Mouse (Mus musculus) c-Kit-negative CD71-positive TER-119-positive erythroid progenitor cells, embryonic 14.5 days (primary cell): ENCODE measurements around the gene Zswim8.
A peak's percentile ranks its signal among the peaks of the same experiment; 100 is the strongest.

Source experiments
- DNase-seq: peaks from one replicate; pipeline ENCODE4 v3.0.0-alpha.2; 2013; ENCODE audit warnings: low read depth, low spot score

Zswim8 gene

DNA sequence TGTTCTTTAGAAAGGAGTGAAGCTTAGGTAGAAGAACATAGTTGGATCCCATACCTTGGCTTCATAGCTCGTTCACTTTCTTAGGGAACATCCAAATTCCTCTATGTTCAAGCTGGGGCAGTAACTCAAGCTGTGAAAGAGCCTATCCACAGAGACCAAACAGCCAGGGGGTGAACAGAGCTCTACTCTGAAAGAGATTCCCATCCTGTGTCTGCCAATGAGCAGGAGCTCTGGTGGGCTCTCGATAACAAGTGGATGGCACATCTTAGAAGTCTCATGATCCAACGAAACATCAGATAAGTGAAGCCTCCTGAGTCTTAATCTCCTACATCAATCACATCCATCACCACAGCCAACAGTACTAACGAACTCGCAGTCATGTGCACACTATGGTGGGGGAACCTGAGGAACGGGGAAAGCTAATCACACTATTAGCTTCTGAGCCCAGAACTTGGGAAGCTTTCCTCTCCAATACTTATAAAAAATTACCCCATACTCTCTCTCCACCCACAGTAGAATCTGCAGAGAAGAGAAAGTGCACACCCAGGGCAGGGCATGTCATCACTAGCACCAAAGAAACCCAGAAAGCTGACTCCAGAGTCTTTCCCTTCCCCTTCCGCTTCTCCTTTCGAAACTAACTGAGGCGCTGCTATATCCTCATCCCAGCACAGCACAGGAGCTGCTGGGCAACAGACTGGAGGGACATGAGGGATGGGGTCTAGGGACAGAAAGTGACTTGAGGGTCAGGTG, 23.7 kb downstream of the Zswim8 start:
- DNase-seq, result no peak

DNA sequence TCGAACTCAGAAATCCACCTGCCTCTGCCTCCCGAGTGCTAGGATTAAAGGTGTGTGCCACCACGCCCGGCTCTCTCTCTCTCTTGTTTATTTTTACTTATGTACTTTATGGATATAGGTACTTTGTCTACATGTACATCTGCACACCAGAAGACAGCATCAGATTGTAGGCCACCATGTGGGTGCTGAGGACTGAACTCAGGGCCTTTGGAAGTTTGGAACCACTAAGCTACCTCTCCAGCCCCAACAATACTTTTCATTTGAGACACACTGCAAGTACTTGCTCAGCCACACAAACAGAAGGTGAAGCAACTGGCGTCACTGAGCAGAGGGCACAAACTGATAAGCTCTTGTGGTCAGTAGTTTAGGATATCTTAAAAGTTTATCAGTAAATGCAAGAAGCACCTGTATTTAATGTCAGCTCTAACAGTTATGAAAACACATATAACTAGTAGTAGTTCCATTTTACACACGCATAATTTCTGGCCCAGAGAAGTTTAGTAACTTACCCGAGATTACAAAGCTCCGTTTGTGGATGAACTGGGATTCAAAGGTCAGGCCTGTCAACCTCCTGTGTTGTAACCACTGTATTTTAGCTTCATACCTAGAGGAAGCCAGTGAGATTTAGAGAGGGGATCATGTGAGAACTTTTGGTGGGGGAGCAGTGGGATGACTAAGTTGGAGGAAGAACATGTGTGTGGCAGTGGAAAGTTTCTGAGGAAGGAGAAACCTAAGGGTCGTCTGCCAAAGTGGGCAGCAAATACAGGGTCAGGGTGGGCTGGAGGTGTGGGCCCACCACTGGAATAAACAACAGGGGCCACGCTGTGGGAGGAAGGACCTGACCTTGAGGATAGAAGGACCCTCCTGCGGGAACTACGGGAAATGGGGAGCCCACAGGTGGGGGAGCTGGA, 25.9 kb downstream of the Zswim8 start:
- peak; percentile 55 for DNase-seq

DNA sequence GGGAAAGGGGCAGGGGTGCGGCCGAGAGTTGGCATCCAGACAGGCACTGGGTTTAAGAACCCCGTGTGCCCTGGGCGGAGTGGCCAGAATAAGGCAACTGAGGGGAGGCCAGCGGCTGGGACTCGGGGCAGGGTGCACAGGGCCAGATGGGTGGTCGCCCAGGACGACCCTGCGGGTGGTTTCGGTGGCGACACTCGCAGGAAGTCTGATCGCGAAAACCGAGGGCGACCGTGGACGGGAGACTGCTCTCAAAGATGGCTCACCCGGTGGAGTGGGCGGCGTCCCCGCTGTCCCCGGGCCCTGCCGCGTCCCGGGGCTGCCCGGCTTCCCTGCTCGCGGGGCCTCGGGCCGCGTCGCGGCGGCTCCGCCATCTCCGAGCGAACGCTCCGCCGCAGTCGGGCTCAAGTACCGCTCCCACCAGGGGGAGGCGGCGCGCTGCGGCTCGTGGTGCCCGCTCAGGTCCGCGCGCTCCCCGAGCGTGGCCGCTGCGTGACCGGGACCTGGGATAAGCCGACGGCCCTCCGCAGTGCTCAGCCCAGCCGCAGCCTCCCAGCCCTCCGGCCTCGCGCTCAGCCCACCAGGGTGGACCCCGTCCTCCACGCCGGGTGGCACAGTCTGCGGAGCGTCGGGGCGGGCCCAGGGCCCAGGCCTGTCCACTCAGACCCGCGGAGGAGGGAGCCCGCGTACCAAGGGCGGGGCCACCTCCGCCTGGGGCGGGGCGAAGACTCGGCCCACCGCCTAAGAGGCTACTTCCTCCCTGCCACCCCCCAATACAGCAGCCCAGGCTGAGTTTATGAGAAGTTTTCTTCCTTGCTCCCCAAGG, 26.8 kb downstream of the Zswim8 start, which contains the start of gene Ndst2:
TSS of gene Ndst2 (minus strand) at position 611 of the 823 bp plus-strand sequence.
- DNase-seq, result peak; percentile 85

DNA sequence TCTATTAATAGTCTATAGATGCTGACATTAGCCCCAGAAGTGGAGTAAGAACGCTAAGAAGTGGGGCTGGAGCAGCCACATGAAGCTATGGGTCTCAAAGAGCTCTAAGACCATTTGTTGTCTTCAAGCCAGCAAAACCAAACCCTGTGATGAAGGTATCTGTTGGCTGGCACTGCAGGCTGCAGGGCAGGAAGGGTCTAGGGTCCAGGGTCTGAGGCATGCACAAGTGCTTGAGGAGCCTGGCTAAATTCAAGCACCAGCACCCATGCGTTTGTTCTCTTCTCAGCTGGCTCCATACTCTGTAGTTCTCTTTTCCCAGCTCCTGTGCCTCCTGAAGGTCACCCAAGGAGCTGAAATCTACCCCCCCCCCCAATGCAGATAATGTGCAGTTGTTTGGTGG, 27.7 kb downstream of the Zswim8 start:
- DNase-seq, result no peak

DNA sequence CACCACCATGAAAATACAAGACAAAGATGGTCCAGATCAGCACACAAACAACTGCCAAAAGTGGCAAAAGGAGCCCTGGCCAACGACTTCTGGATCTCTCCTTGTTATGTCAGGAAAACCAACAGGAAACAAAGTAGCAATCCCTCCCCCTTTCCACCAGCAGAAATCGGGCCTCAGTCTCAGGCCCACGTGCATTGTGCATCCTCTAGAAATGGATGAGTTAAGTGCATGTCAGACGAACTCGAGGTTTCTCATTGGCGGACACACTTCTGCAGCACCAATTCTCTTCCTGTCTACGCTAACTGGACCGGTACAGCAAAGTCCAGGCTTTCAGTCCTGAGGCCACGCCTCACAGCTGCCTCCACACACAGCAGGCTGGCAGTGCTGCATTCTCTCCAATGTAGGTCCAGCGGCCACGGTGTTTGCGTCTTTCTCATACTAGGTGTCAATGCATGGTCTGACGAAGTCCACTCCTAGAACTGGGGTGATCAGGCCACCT, 28.6 kb downstream of the Zswim8 start:
- no peak for DNase-seq

DNA sequence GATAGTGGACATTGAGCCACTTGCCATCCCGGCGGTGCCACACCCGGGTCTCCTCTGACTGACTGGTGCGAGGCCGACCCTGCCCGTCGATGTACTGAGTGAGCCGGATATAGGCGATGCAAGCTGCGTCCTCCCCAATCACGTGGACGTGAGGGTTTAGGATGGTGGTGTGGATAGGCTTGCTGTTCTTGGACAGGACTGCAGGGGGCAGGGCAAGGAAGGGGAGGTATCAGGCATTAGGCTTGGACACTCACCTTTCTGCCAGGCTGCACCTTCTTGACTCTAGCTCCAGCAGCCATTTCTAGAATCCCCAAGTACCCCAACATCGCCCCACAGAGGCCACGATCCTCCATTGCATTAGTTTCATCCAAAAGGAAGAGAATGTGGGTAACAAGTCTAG, 30.0 kb downstream of the Zswim8 start:
- DNase-seq, result peak; percentile 40

DNA sequence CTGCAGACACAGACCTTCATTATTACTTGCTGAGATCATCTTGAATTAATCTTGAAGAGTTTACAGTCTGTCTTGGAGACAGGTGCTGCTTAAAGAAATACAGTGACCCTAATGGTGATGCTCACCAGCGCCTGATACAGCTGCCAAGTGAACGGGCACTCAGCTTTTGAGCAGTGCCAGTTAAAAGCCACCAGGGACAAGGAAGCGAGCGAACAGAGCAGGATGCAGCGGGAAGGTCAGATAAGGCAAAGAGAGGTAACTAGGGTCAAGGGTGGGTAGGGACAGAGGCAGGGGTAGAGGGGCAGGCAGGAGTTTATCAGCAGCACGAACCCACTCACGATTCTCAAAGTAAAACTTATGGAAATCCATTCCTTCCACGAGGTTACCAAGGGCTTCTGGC, 31.2 kb downstream of the Zswim8 start:
- DNase-seq, result no peak

DNA sequence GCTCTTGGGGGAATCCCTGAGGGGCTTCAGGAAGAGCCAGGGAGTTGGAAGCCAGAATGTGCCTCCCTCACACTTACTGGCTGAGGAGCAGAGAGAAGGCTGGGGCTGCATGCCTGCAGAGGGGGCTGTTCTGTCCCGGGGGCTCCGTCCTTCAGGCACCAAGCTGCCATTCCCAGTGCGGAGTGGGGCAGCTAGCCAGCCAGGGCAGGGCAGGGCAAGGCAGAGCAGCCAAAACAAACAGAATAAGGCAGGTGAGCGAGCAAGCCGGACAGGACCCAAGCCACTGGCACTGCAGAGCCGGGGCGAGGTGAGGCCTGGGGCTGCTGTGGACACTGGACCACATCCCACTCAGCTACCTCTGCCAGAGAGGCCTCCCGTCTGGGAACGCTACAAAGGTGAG, 33.9 kb downstream of the Zswim8 start:
- no peak for DNase-seq

DNA sequence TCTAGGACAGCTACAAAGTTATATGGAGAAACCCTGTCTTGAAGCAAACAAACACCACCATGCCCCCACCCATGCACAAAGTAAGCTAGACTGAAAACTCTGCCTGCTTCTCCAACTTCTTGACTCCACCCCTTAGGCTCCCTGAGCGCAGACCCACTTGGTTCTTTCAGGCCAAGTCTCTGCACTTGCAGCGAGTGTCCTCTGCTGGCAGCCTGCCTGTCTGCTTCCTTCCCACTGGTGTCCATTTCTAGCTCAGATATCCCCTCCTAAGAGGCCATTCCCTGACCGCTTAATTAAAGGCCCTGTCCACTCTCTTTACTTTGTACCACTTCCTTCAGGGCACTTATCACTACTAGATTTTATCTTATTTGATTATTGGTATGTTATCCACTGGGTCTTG, 36.3 kb downstream of the Zswim8 start:
- DNase-seq, result no peak

DNA sequence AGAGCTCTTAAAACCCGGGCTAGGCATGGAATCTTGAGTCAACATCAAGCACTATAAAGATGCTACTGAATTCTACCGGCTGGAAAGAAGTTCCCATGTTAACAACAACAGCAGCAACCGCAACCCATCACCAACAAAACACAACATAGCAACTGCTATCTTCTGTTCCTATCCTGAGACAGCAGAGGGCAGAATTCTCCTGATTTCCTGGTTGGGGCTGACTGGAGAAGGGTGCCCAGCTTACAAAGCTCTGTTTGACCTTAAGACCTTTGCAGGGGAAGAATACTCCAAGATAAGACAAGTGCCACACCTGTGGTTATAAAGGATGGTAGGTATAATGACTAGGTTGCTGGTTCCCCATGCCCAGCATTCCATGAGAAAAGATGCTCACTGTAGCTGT, 39.6 kb downstream of the Zswim8 start:
- DNase-seq, result no peak

DNA sequence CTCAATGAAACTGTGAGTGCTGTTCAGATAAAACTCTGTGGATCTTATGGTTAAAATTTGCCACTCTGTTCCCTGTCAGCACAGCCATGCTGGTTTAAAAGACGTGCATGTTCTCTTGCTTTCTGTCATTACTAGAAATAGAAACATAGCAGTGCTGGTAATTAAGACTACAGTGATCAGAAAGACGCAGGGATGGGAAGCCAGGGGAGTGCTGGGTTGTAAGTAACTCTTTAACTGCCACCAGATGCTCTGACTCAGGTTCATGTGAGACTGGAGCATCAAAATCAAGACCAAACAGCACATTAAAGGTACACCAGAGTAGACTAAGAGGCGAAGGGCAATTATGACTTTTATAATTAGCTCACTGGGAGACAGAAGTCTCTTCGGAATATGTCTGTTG, 41.0 kb downstream of the Zswim8 start:
- DNase-seq, result no peak

DNA sequence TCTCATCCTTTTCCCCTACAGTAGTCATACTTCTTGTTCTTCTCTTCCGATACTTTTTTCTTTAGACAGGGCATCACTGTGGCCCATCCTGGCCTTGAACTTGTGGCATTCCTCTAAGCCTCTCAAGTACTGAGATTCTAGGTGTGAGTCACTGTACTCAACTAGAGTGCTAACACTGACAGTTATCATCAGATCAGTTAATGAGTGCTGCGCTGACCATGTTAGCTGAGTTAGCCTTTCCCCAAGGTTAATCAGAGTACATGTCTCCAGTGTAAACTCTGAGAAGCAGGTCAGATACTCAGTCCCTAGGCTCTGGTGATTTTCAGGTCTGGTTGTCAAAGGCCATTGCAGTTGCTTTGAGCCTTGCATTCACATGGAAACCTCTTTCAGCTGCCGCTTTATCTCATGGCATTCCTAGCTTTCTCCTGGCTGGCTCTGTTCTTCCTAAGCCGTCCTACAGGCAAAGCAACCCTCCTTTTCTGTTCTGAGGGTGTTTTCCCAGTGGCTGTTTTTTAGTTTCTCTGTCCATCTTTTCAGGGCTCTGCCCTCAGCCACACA, 42.2 kb downstream of the Zswim8 start:
- no peak for DNase-seq

DNA sequence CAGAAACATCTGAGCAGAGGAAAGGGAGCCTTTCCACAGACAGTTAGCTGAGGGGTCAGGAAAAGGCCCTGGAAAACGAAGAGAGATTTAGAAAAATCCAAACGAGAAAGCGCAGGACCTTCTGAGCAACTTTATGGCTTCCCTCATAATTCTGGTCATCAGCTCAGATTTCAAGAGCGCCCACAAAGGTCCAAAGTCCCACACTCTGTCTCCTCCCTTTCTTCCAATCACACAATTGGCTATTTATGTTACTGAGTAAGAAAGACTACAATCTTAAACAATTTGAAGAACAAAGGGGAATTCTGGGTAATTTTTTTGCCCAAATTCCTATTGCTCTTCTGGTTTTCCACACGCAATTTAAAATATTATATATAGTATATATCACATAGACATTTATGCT, 43.2 kb downstream of the Zswim8 start:
- DNase-seq, result no peak

DNA sequence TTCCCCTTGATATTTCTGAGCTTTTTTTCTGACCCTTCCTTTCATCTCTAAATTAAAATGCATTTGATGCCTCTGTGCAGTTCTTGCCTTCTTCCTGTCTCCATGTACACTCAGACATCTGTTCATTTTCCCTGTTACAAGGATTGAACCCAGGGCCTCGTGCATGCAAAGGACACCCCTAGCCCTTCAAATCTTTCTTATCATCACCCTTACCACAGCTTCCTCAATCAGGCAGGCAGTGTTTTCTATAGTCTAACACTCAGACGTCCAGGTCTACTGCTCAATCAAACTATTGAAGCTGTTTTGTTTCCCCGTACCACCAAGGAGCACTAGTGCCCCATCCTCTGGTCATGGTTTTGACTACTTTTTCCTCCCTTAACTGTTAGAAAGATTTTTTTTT, 46.4 kb downstream of the Zswim8 start:
- DNase-seq, result no peak

DNA sequence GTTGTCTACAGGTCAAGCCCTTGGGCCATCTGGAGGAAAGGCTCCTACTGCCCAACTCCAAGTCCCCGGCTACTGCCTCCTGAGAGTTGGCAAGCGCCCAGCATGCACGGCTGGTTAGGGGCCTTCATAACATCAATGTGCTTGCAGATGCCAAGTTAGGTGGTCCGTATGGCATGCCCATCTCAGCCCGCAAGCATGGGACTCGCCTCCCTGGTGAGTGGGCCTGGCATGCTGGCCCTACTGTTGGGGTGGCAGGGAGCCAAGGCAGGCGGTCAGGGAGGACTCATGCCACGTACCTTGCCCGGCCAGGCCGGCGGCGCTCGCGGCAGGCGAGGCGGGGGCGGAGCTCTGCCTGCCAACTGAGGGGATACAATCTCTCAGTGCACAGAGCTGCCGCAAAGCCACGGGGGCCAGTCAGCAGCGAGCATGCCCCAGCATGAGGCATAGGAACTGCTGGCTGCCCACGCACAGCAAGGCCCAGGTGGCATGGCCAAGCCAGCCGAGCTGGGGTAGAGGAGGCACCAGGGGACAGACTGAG, 50.1 kb downstream of the Zswim8 start:
- DNase-seq, result no peak

DNA sequence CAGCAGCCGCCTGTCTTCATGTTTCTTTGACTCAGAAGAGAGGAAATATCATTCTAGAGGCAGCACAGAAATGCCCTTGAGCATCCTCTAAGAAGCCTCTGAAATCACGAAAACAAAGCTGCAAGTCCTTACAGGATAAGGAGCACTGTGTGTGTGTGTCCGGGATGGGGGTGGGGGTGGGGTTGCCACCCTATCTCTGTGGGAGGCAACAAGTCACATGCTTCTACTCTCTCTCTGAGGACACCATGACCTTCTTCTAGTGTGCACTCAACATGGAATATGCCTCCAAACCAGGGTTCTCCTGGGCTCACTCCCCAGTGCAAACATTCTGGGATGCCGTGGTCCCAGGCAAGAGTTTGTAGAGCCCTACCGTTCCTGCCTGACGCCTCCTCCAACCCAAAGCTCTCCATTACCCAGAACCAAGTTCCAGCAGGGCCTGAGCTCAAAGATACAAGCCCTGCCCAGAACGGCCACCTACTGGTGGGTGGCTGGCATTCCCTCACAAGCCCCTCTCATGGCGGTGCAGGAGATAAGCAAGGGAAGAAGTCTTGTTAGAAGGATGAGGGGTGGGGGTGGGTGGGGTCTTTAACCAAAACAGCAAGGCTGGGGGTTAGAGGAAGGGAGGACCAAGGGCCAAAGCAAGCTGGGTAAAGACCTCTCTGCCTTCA, 51.5 kb downstream of the Zswim8 start:
- DNase-seq, result no peak

DNA sequence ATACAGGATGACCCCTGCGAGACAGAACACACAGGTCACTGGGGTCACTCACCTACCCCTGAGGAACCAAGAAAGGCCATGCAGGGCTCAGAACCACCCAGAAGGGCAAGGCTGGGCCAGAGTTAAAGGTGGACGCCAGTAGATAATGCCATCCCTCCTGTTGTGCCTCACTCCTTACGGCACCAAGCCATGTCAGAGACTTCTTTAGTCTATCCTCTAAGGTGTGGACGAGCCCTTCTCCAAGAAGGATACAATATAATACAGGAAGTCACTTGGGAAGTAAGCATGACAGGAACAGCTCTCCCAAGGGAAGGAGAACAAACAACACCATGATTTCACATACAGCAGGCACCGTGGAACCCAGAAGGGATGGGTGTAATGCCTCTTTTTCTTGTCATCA, 57.6 kb downstream of the Zswim8 start:
- DNase-seq, result no peak

DNA sequence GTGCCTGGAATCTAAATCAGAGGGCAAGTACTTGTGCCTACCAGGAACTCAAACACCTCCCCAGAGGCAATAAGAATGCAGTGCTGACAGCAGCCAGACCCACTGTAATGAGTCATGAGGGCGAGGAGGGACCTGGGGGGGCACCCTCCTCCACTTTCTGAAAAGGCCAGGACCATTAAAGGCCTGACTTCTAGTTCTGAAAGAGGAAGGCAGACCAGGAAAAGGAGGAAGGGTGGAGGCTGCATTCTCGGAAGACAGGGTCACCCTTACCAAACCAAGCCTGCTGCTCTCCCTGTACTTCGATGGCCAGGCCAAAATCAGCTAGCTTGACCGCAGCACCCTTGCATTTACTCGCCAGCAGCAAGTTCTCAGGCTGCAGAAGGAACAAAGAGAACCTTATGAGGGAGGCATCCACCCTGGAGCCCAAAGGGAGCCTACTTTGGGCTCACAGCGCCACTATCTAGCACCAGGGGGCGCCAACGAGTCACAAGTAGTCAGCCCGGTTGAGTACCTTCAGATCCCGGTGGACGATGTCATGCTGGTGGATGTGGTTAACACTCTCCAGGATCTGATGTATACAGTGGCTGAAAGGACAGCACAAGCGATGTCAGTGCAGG, 58.4 kb downstream of the Zswim8 start:
- peak; percentile 54 for DNase-seq

DNA sequence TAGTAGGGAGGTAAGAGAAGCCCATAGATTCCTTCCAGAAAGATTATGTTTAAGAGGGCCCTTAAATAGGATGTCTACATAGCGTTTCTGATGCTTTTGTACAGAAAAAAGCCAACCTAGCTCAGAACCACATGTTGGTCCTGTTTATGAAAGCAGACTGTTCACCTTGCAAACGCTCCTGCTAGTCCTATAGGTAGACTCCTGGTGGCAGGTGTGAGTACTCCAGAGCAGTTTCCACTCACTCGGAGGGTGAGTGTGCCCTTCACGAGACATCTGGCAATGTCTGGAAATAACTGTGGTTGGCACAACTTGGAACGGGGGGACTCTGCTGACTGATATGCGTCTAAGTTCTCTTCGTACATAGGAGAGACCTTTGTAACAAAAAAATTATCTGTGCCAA, 60.6 kb downstream of the Zswim8 start:
- DNase-seq, result no peak

DNA sequence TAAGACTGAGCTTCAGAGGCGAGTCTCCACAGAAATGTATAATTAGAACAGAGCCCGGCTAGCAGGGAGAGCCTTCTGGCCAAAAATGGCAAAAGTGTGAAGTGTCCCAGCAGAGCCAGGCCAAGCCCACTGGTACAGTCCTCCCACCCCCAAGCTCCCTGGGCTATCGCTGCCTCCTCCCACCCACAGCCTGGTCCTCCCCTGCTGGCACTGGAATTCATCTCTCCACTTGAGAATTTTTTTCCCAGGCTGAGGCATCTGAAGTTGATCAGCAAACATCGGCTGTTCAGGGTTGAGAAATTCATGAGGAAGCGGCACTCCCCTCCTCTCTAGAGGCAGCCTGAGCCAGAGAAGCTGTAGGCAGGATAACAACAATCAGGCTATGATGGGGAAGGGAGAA, 61.2 kb downstream of the Zswim8 start:
- no peak for DNase-seq
